Mouse (Mus musculus): ENCODE results near the gene Cep44. TPM values are rescaled to one million over a fixed set of nuclear protein-coding genes. Genes with fewer than 3 reads are reported as not detected.

The Cep44 gene
- total RNA-seq, 2 experiments from 2014 or later: 23.5 to 26.0 TPM

DNA sequence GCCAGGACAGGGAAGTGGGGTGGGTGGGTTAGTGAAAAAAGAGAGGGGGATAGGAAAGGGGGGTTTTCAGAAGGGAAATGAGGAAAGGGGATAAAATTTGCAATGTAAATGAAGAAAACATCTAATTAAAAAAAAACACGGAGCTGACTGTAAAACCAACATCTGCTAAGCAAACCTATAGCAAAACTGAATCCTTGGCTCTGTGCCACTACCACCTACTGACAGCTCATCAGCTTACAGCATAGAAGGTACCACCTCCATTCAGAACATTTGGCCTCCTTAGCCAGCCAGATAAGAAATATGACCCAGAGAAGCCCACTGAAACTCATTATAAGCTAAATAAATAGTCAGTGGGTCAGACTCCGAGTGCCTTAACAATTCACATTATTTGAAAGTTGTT lies 61.4 kb downstream of the Cep44 start:
- DNase-seq: peak; percentile 13
- intact Hi-C loops (cut with DNase I): loop anchor here (5.0 kb wide), 2 partner anchors 427 to 957 kb away; no protein-coding TSS in a partner anchor

DNA sequence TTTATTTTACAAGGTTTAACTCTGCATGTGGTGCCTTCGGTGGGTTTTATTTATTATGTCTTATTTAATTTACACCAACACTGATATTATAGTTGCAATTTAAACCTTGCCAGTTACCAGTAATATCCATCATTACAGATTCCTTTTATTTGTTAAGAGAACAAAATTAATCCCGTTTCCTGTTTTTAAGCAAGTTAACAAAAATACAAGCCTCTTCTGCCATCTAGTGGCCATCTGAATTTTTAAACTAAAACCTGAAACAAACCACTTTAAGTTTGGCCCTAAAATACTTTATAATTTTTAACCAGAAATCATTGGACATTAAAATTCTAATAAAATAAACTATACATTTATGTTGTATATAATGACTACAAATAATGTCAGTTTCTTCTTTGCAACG lies 64.8 kb downstream of the Cep44 start:
- intact Hi-C loops (cut with DNase I): loop anchor here (5.0 kb wide), 2 partner anchors 424 to 954 kb away; no protein-coding TSS in a partner anchor
- no peak for DNase-seq

Small RNA genes lying within 50 kb of the gene (microRNA-seq; reads per million reads assigned to microRNA genes)
- not detected for gene Gm25992

Other genes with a start within 250 kb of the Cep44 start
- 10 to 100 TPM; 28.0 to 30.8 TPM for gene Fbxo8, start within 50 bp of the Cep44 start, total RNA-seq (2021)

Data from left cerebral cortex, postnatal 4 days (tissue).